Mouse (Mus musculus) lung, embryonic 15.5 days (tissue): ENCODE measurements at regions not wholly inside any gene's neighbourhood (a gene's known extent, or its start where the extent isn't known, plus 50 kb on each side); places are given as distances from the start of the nearest gene placed in this dataset.
A peak's percentile ranks its signal among the peaks of the same experiment; 100 is the strongest.

Experiments used
- ATAC-seq: fragments of 200-750 bp; cut with Nextera tagmentation; 2 replicates; pipeline ENCODE4 v1.8.0; 2017; ENCODE audit warnings: moderate number of reproducible peaks, borderline replicate concordance; ENCODE audit not compliant: low FRiP score, low TSS enrichment; ENCODE audit errors: extremely low read depth
- H3K27ac ChIP-seq: fragments of 300-500 bp; sonication (generic); 2 replicates; pipeline ENCODE4 v1.5.1; 2015; ENCODE audit warnings: moderate library complexity, mild to moderate bottlenecking, inconsistent platforms
- H3K27me3 ChIP-seq: fragments of 300-500 bp; sonication (generic); 2 replicates; pipeline ENCODE4 v1.6.1; 2015; ENCODE audit warnings: inconsistent platforms
- H3K36me3 ChIP-seq: fragments of 300-500 bp; sonication (generic); 2 replicates; pipeline ENCODE4 v1.6.1; 2015; ENCODE audit warnings: inconsistent platforms
- H3K4me1 ChIP-seq: fragments of 300-500 bp; sonication (generic); 2 replicates; pipeline ENCODE4 v1.6.1; 2015; ENCODE audit warnings: inconsistent platforms
- H3K4me2 ChIP-seq: fragments of 300-500 bp; sonication (generic); 2 replicates; pipeline ENCODE4 v1.6.1; 2015; ENCODE audit warnings: inconsistent platforms, mild to moderate bottlenecking, moderate library complexity
- H3K4me3 ChIP-seq: fragments of 300-500 bp; sonication (generic); 2 replicates; pipeline ENCODE4 v1.5.1; 2015; ENCODE audit warnings: mild to moderate bottlenecking, inconsistent platforms
- H3K9ac ChIP-seq: fragments of 300-500 bp; sonication (generic); 2 replicates; pipeline ENCODE4 v1.6.1; 2015; ENCODE audit warnings: inconsistent platforms
- H3K9me3 ChIP-seq: fragments of 300-500 bp; sonication (generic); 2 replicates; pipeline ENCODE4 v1.6.1; 2016; ENCODE audit warnings: inconsistent platforms
- WGBS: fragments of 180-500 bp; shearing (Covaris S2); methylation state at CpG from one replicate; pipeline ENCODE4 v1.1.7; 2015; 5-methylcytosine and 5-hydroxymethylcytosine counted together

GRCm38 (mm10) chr2:159232266-159232665, 437.7 kb downstream of the Dhx35 start:
- H3K27me3 ChIP-seq = no peaks in the 10 kb centered on the region
- WGBS = 37% methylated on average over 2 of the region's 2 CpGs
- no peak for ATAC-seq
- H3K4me2 ChIP-seq = no peak overlapping the region
- H3K4me1 ChIP-seq = no peaks in the 10 kb centered on the region
- H3K9me3 ChIP-seq = no peaks in the 10 kb centered on the region
- H3K36me3 ChIP-seq = no peaks in the 10 kb centered on the region
- H3K9ac ChIP-seq = no peak overlapping the region
- no peak overlapping the region for H3K4me3 ChIP-seq
- no peak overlapping the region for H3K27ac ChIP-seq

- Histone ChIP-seq H3K9me3 (no peaks in the 10 kb centered on the region), H3K27me3 (no peaks in the 10 kb centered on the region), H3K4me3 (no peak overlapping the region), H3K27ac (no peak overlapping the region), H3K9ac (no peak overlapping the region), H3K4me2 (no peak overlapping the region), H3K4me1 (no peaks in the 10 kb centered on the region), H3K36me3 (no peaks in the 10 kb centered on the region)
- no peak for ATAC-seq
- 43% methylated on average over 6 of the region's 6 CpGs for WGBS
Observed at GRCm38 (mm10) chr2:159235000-159235399, 440.4 kb downstream of the Dhx35 start.

- Histone ChIP-seq H3K4me1 (no peaks in the 10 kb centered on the region), H3K36me3 (no peaks in the 10 kb centered on the region), H3K9me3 (no peaks in the 10 kb centered on the region), H3K4me3 (no peak overlapping the region), H3K27me3 (no peaks in the 10 kb centered on the region), H3K9ac (no peak overlapping the region), H3K27ac (no peak overlapping the region), H3K4me2 (no peak overlapping the region)
- ATAC-seq = no peak
- WGBS = 87% methylated on average over 6 of the region's 6 CpGs
Observed at GRCm38 (mm10) chr2:159250065-159250464, 455.5 kb downstream of the Dhx35 start.

- Histone ChIP-seq H3K4me1 (no peaks in the 10 kb centered on the region), H3K27me3 (no peaks in the 10 kb centered on the region), H3K4me2 (no peak overlapping the region), H3K36me3 (no peaks in the 10 kb centered on the region), H3K9ac (no peak overlapping the region), H3K4me3 (no peak overlapping the region), H3K27ac (no peak overlapping the region), H3K9me3 (no peaks in the 10 kb centered on the region)
- ATAC-seq = no peak
- WGBS = 57% methylated on average over 6 of the region's 6 CpGs
Observed at GRCm38 (mm10) chr2:159250993-159251665, 456.5 kb downstream of the Dhx35 start.

- Histone ChIP-seq H3K9me3 (no peaks in the 10 kb centered on the region), H3K4me3 (no peak overlapping the region), H3K36me3 (no peaks in the 10 kb centered on the region), H3K27ac (no peak overlapping the region), H3K4me2 (no peak overlapping the region), H3K4me1 (peaks cover 6% of the 10 kb centered on the region; the same call in 1 of the 2 replicates), H3K27me3 (no peaks in the 10 kb centered on the region), H3K9ac (no peak overlapping the region)
- ATAC-seq = peak; percentile 87; the same call in 1 of the 2 replicates
- 41% methylated on average over 10 of the region's 10 CpGs for WGBS
Observed at GRCm38 (mm10) chr2:159270221-159271080, 475.8 kb downstream of the Dhx35 start.

GRCm38 (mm10) chr2:159278896-159279295, 484.3 kb downstream of the Dhx35 start:
- no peaks in the 10 kb centered on the region for H3K36me3 ChIP-seq
- no peaks in the 10 kb centered on the region for H3K4me1 ChIP-seq
- H3K27me3 ChIP-seq = no peaks in the 10 kb centered on the region
- WGBS = 7% methylated on average over 2 of the region's 2 CpGs
- H3K9me3 ChIP-seq = no peaks in the 10 kb centered on the region
- no peak for ATAC-seq
- no peak overlapping the region for H3K9ac ChIP-seq
- no peak overlapping the region for H3K4me2 ChIP-seq
- H3K27ac ChIP-seq = no peak overlapping the region
- H3K4me3 ChIP-seq = no peak overlapping the region

GRCm38 (mm10) chr2:159281558-159282320, 487.1 kb downstream of the Dhx35 start:
- ATAC-seq = no peak
- H3K27ac ChIP-seq = no peak overlapping the region
- 74% methylated on average over 8 of the region's 8 CpGs for WGBS
- H3K4me3 ChIP-seq = no peak overlapping the region
- H3K9ac ChIP-seq = no peak overlapping the region
- H3K4me2 ChIP-seq = no peak overlapping the region
- no peaks in the 10 kb centered on the region for H3K36me3 ChIP-seq
- peaks cover 2% of the 10 kb centered on the region; the same call in 1 of the 2 replicates for H3K4me1 ChIP-seq
- H3K27me3 ChIP-seq = 0 out of 2 replicates have a peak, but pooled peaks cover 4% of the 10 kb centered on the region
- H3K9me3 ChIP-seq = no peaks in the 10 kb centered on the region

- 58% methylated on average over 5 of the region's 5 CpGs for WGBS
- H3K27ac ChIP-seq = no peak overlapping the region
- H3K9me3 ChIP-seq = no peaks in the 10 kb centered on the region
- peaks cover 2% of the 10 kb centered on the region; the same call in 1 of the 2 replicates for H3K4me1 ChIP-seq
- ATAC-seq = no peak; the same call in 1 of the 2 replicates
- 0 out of 2 replicates have a peak, but pooled peaks cover 7% of the 10 kb centered on the region for H3K27me3 ChIP-seq
- no peak overlapping the region for H3K4me2 ChIP-seq
- no peak overlapping the region for H3K4me3 ChIP-seq
- no peak overlapping the region for H3K9ac ChIP-seq
- no peaks in the 10 kb centered on the region for H3K36me3 ChIP-seq
Observed at GRCm38 (mm10) chr2:159284100-159284499, 489.5 kb downstream of the Dhx35 start.

GRCm38 (mm10) chr2:159284525-159285189, 490.1 kb downstream of the Dhx35 start:
- Histone ChIP-seq H3K27ac (no peak overlapping the region), H3K27me3 (peaks cover 10% of the 10 kb centered on the region; the same call in 1 of the 2 replicates), H3K9ac (no peak overlapping the region), H3K9me3 (no peaks in the 10 kb centered on the region), H3K36me3 (no peaks in the 10 kb centered on the region), H3K4me1 (peaks cover 2% of the 10 kb centered on the region; the same call in 1 of the 2 replicates), H3K4me3 (no peak overlapping the region), H3K4me2 (no peak overlapping the region)
- 39% methylated on average over 8 of the region's 8 CpGs for WGBS
- peak; percentile 58; the same call in 1 of the 2 replicates for ATAC-seq

GRCm38 (mm10) chr2:159287996-159288563, 493.5 kb downstream of the Dhx35 start:
- Histone ChIP-seq H3K9ac (no peak overlapping the region), H3K9me3 (no peaks in the 10 kb centered on the region), H3K36me3 (no peaks in the 10 kb centered on the region), H3K4me1 (peaks cover 2% of the 10 kb centered on the region; the same call in 1 of the 2 replicates), H3K27me3 (peaks cover 10% of the 10 kb centered on the region; the same call in 1 of the 2 replicates), H3K27ac (no peak overlapping the region), H3K4me2 (no peak overlapping the region), H3K4me3 (no peak overlapping the region)
- ATAC-seq = no peak
- 70% methylated on average over 6 of the region's 6 CpGs for WGBS

- WGBS = 30% methylated on average over 1 of the region's 1 CpGs
- H3K36me3 ChIP-seq = no peaks in the 10 kb centered on the region
- H3K4me1 ChIP-seq = no peaks in the 10 kb centered on the region
- ATAC-seq = peak; percentile 39; the same call in 1 of the 2 replicates
- no peak overlapping the region for H3K4me3 ChIP-seq
- H3K9me3 ChIP-seq = no peaks in the 10 kb centered on the region
- no peak overlapping the region for H3K27ac ChIP-seq
- no peak overlapping the region for H3K4me2 ChIP-seq
- peaks cover 10% of the 10 kb centered on the region; the same call in 1 of the 2 replicates for H3K27me3 ChIP-seq
- no peak overlapping the region for H3K9ac ChIP-seq
Observed at GRCm38 (mm10) chr2:159290081-159290480, 495.5 kb downstream of the Dhx35 start.
